Mouse (Mus musculus) neural tube, embryonic 13.5 days (tissue): Measurements from ENCODE around the gene Lrba. TPM values are rescaled to one million over a fixed set of nuclear protein-coding genes. Genes with fewer than 3 reads are reported as not detected.

Experiments
- ATAC-seq: fragments of 200-750 bp; cut with Nextera tagmentation; 2 replicates; pipeline ENCODE4 v1.8.0; 2017; ENCODE audit warnings: low read depth, mild to moderate bottlenecking, moderate TSS enrichment, moderate library complexity
- H3K27ac ChIP-seq: fragments of 300-500 bp; sonication (generic); replicated peaks from 2 replicates; pipeline ENCODE4 v1.5.1; 2015; ENCODE audit warnings: moderate library complexity, mild to moderate bottlenecking, inconsistent platforms
- H3K27me3 ChIP-seq: fragments of 300-500 bp; sonication (generic); 2 replicates; pipeline ENCODE4 v1.6.1; 2015; ENCODE audit warnings: mild to moderate bottlenecking, inconsistent platforms
- H3K36me3 ChIP-seq: fragments of 300-500 bp; sonication (generic); 2 replicates; pipeline ENCODE4 v1.6.1; 2015; ENCODE audit warnings: mild to moderate bottlenecking, inconsistent platforms
- H3K4me1 ChIP-seq: fragments of 300-500 bp; sonication (generic); replicated peaks from 2 replicates; pipeline ENCODE4 v1.6.1; 2015; ENCODE audit warnings: inconsistent platforms
- H3K4me2 ChIP-seq: fragments of 300-500 bp; sonication (generic); 2 replicates; pipeline ENCODE4 v1.6.1; 2015; ENCODE audit warnings: inconsistent platforms, mild to moderate bottlenecking, moderate library complexity
- H3K4me3 ChIP-seq: fragments of 300-500 bp; sonication (generic); 2 replicates; pipeline ENCODE4 v1.5.1; 2015; ENCODE audit warnings: mild to moderate bottlenecking, inconsistent platforms
- H3K9ac ChIP-seq: fragments of 300-500 bp; sonication (generic); 2 replicates; pipeline ENCODE4 v1.6.1; 2015; ENCODE audit warnings: moderate library complexity, mild to moderate bottlenecking, inconsistent platforms
- H3K9me3 ChIP-seq: fragments of 300-500 bp; sonication (generic); 2 replicates; pipeline ENCODE4 v1.6.1; 2016; ENCODE audit warnings: inconsistent platforms
- WGBS: fragments of 180-500 bp; shearing (Covaris S2); methylation state at CpG from one replicate; pipeline ENCODE4 v1.1.7; 2015; 5-methylcytosine and 5-hydroxymethylcytosine counted together
- polyA plus RNA-seq: library from polyadenylated mRNA; unstranded; fragments of >200 nt; fragmentation: Nextera tagmentation; extraction: Ambion mirVana; gene quantifications from 2 replicates; pipeline ENCODE4 v1.2.1, GENCODE M21; 2015

Lrba gene
- polyA plus RNA-seq, 1 experiment from 2014 or later = 5.9 TPM

DNA sequence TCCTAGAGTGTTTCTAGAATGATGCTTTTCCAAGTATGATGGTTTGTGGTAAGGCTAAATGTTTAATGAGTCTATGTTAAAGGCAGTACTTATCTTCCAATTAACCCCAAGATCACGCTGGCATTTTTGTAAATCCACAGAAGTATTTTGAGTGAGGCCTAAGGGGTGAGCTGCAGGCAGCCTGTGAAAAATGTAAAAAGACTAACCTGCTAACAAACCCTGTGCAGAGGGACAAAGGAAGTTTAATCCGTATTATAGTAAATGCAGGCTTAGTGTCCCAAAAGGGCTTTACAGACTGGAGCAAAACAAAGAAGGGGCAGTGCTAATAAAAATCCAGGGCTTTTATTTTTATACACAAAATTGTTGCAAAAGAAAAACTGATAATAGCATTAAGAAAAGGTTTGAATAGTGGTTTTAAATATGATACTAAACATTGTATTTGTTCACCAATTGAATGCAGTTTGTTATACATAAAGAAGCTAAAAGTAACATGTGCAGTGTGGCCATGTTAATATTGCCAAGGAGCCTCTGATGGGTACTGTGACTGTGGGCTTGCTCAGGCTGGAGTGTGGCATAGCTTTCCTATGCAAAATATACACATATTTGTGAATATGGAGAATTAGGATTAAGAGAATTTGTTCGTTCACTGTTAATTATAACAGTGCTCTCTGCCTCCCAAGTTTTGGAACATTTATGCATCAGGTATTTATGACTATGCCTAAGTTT, 348.2 kb downstream of the Lrba start:
- H3K27me3 ChIP-seq = no peaks in the 10 kb centered on the region
- no peaks in the 10 kb centered on the region for H3K4me1 ChIP-seq
- no peak overlapping the region for H3K9ac ChIP-seq
- no peak overlapping the region for H3K27ac ChIP-seq
- no peaks in the 10 kb centered on the region for H3K9me3 ChIP-seq
- no peak overlapping the region for H3K4me2 ChIP-seq
- no peaks in the 10 kb centered on the region for H3K36me3 ChIP-seq
- WGBS = 48% methylated on average over 3 of the region's 3 CpGs
- no peak overlapping the region for H3K4me3 ChIP-seq
- ATAC-seq = no peak

GRCm38 (mm10) chr3:86575312-86575711, 350.8 kb downstream of the Lrba start:
- Histone ChIP-seq H3K27ac (no peak overlapping the region), H3K9ac (no peak overlapping the region), H3K4me1 (no peaks in the 10 kb centered on the region), H3K9me3 (no peaks in the 10 kb centered on the region), H3K36me3 (no peaks in the 10 kb centered on the region), H3K4me3 (no peak overlapping the region), H3K4me2 (no peak overlapping the region), H3K27me3 (no peaks in the 10 kb centered on the region)
- no peak for ATAC-seq

GRCm38 (mm10) chr3:86602284-86602683, 377.8 kb downstream of the Lrba start:
- H3K27ac ChIP-seq = no peak overlapping the region
- no peaks in the 10 kb centered on the region for H3K36me3 ChIP-seq
- no peaks in the 10 kb centered on the region for H3K9me3 ChIP-seq
- 0 out of 2 replicates have a peak, but pooled peaks have one; percentile 47 for ATAC-seq
- no peak overlapping the region for H3K4me3 ChIP-seq
- H3K27me3 ChIP-seq = no peaks in the 10 kb centered on the region
- H3K4me2 ChIP-seq = no peak overlapping the region
- H3K9ac ChIP-seq = no peak overlapping the region
- H3K4me1 ChIP-seq = 0 out of 2 replicates have a peak, but pooled peaks cover 4% of the 10 kb centered on the region
- 53% methylated on average over 3 of the region's 3 CpGs for WGBS

DNA sequence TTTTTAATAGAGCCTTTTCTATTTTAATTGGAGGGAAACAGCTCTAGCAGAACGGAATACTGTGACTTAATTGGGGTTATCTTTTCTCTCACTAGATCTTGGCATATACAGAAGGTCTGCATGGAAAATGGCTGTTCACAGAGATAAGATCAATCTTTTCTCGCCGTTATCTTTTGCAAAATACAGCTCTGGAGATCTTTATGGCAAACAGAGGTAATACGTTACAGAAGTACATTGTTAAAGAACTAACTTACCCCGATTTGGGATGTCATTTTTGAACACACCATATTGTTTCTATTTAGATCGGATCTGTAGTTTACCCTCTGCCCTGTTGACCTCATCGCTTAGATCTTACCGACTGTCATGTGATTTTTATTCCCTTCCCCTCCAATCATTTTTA, 381.3 kb downstream of the Lrba start:
- no peaks in the 10 kb centered on the region for H3K27me3 ChIP-seq
- H3K4me1 ChIP-seq = peaks cover 7% of the 10 kb centered on the region; the same call in 1 of the 2 replicates
- no peaks in the 10 kb centered on the region for H3K9me3 ChIP-seq
- no peak overlapping the region for H3K27ac ChIP-seq
- H3K4me3 ChIP-seq = no peak overlapping the region
- 80% methylated on average over 8 of the region's 8 CpGs for WGBS
- ATAC-seq = no peak
- H3K4me2 ChIP-seq = no peak overlapping the region
- no peaks in the 10 kb centered on the region for H3K36me3 ChIP-seq
- no peak overlapping the region for H3K9ac ChIP-seq

GRCm38 (mm10) chr3:86627008-86627743, 402.7 kb downstream of the Lrba start:
- Histone ChIP-seq H3K4me1 (no peaks in the 10 kb centered on the region), H3K27me3 (no peaks in the 10 kb centered on the region), H3K4me3 (no peak overlapping the region), H3K9ac (no peak overlapping the region), H3K4me2 (no peak overlapping the region), H3K27ac (no peak overlapping the region), H3K36me3 (no peaks in the 10 kb centered on the region), H3K9me3 (no peaks in the 10 kb centered on the region)
- no peak for ATAC-seq
- 77% methylated on average over 4 of the region's 4 CpGs for WGBS

- H3K36me3 ChIP-seq = no peaks in the 10 kb centered on the region
- H3K9me3 ChIP-seq = no peaks in the 10 kb centered on the region
- H3K4me1 ChIP-seq = no peaks in the 10 kb centered on the region; the same call in 1 of the 2 replicates
- no peak overlapping the region for H3K27ac ChIP-seq
- WGBS = 91% methylated on average over 4 of the region's 4 CpGs
- no peak overlapping the region for H3K9ac ChIP-seq
- no peak overlapping the region for H3K4me3 ChIP-seq
- no peak overlapping the region for H3K4me2 ChIP-seq
- no peaks in the 10 kb centered on the region for H3K27me3 ChIP-seq
- ATAC-seq = no peak
These were observed 404.9 kb downstream of the Lrba start for GRCm38 (mm10) chr3:86629379-86629778.

DNA sequence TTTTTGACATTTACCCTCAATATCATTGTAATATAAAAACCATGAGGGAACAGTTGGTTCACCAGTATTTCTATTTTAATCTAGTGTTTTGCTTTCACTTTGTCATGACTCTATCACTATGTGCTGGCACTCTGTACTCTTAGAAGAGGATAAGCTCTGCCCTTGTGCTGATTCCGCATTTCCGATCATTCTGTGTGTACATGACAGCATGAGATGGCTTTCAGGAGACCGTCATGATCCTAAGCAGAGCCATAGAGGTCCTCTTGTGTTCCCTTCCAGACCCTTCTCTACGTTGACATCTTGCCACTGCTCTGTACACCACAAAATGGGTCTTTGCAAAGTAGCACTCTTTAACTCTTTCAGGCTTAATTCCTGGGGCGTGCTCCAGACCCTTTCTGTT, 411.0 kb downstream of the Lrba start:
- H3K9me3 ChIP-seq = no peaks in the 10 kb centered on the region
- no peaks in the 10 kb centered on the region for H3K27me3 ChIP-seq
- H3K4me3 ChIP-seq = no peak overlapping the region
- 75% methylated on average over 5 of the region's 5 CpGs for WGBS
- no peak overlapping the region for H3K9ac ChIP-seq
- peaks cover 15% of the 10 kb centered on the region for H3K4me1 ChIP-seq
- no peak overlapping the region for H3K4me2 ChIP-seq
- no peaks in the 10 kb centered on the region for H3K36me3 ChIP-seq
- H3K27ac ChIP-seq = no peak overlapping the region
- no peak for ATAC-seq

- Histone ChIP-seq H3K4me3 (no peak overlapping the region), H3K4me2 (no peak overlapping the region), H3K4me1 (peaks cover 15% of the 10 kb centered on the region), H3K36me3 (no peaks in the 10 kb centered on the region), H3K9ac (no peak overlapping the region), H3K27ac (no peak overlapping the region), H3K9me3 (no peaks in the 10 kb centered on the region), H3K27me3 (no peaks in the 10 kb centered on the region)
- no peak for ATAC-seq
- WGBS = 54% methylated on average over 1 of the region's 1 CpGs
These were observed 411.5 kb downstream of the Lrba start for GRCm38 (mm10) chr3:86635940-86636339.

DNA sequence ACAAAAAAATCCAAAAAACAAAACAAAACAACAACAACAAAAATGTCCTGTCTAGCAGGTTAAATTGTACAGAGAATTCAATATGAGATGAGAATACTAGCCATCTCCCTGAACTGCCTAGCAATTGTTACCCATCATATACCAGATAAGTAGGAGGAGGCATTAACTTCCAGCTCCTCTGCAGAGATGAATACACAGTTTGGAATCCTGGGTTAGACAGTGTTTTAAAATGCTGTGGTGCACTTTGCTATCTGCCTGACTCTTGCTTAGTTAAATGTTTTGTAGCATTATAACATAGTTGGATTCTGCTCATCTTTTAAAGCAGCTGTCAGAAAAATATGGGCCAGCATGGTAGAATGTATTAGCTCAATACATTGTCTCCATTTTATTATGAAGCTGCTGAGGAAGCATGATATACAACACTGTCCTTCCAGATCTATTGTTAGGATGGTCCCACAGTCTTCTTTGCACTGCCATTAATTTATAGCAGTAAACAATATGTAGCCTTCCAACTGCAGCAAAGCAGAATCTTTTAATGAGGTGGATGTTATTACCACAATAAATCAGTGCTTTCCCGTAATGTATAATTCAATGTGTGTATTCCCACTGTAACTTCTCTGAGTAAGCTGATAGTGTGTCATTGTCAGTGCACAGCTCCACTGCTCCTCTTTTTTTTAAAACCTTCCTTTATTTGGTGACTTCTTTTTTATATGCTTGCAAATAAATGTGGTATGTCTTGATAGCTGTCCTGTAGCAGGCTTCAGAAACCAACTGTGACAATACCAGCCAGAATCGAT, 414.3 kb downstream of the Lrba start:
- H3K27me3 ChIP-seq = no peaks in the 10 kb centered on the region
- no peak overlapping the region; the same call in 1 of the 2 replicates for H3K4me2 ChIP-seq
- H3K4me1 ChIP-seq = peaks cover 15% of the 10 kb centered on the region
- H3K36me3 ChIP-seq = no peaks in the 10 kb centered on the region
- H3K9ac ChIP-seq = no peak overlapping the region
- peak; percentile 93 for ATAC-seq
- H3K27ac ChIP-seq = peak overlapping the region; percentile 86
- H3K9me3 ChIP-seq = no peaks in the 10 kb centered on the region
- 35% methylated on average over 2 of the region's 2 CpGs for WGBS
- no peak overlapping the region for H3K4me3 ChIP-seq

DNA sequence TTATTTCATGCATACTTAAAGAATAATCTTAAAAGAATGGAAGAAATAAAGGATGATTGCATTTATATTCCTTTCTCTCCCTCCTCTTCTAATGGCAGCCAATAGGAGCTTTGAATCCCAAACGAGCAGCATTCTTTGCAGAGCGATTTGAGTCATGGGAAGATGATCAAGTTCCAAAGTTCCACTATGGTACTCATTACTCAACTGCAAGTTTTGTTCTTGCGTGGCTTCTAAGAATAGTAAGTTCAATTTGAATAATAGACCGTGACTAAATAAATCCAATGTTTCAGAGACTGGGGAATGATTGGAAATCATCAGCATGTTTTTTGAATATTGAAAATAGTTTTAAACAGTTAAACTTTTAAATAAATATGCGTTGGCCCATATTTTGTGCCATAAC, 416.9 kb downstream of the Lrba start:
- no peak for ATAC-seq
- 0 out of 2 replicates have a peak, but pooled peaks cover 4% of the 10 kb centered on the region for H3K36me3 ChIP-seq
- 80% methylated on average over 5 of the region's 5 CpGs for WGBS
- H3K4me3 ChIP-seq = no peak overlapping the region
- no peak overlapping the region for H3K4me2 ChIP-seq
- peaks cover 7% of the 10 kb centered on the region for H3K4me1 ChIP-seq
- no peak overlapping the region for H3K27ac ChIP-seq
- no peak overlapping the region for H3K9ac ChIP-seq
- H3K9me3 ChIP-seq = no peaks in the 10 kb centered on the region
- no peaks in the 10 kb centered on the region for H3K27me3 ChIP-seq

GRCm38 (mm10) chr3:86641796-86642195, 417.3 kb downstream of the Lrba start:
- peaks cover 7% of the 10 kb centered on the region for H3K4me1 ChIP-seq
- H3K36me3 ChIP-seq = 0 out of 2 replicates have a peak, but pooled peaks cover 4% of the 10 kb centered on the region
- ATAC-seq = no peak
- no peak overlapping the region for H3K4me2 ChIP-seq
- no peak overlapping the region for H3K9ac ChIP-seq
- H3K27me3 ChIP-seq = no peaks in the 10 kb centered on the region
- H3K27ac ChIP-seq = no peak overlapping the region
- H3K4me3 ChIP-seq = no peak overlapping the region
- no peaks in the 10 kb centered on the region for H3K9me3 ChIP-seq

DNA sequence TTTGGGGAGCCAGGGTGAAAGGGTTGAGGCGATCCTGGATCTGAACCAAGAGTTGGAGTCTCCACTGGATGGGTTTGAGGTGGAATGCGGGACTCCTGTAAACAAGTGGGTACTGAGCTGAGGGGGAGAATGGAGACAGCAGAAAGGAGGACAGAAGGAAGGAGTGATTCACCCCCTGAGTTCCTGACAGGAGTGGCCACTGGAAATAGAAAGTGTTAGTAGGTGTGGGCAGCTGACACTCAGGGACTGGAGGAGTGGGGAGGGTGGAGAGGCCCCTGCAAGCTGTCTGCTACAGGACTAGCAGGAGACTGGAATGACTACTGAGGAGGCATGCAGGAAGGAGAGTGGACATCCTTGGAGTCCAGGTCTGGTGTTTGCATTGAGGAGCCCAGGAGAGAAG, 422.3 kb downstream of the Lrba start:
- 0 out of 2 replicates have a peak, but pooled peaks cover 4% of the 10 kb centered on the region for H3K36me3 ChIP-seq
- no peak overlapping the region for H3K9ac ChIP-seq
- no peaks in the 10 kb centered on the region for H3K27me3 ChIP-seq
- H3K4me3 ChIP-seq = no peak overlapping the region
- WGBS = 70% methylated on average over 2 of the region's 2 CpGs
- H3K9me3 ChIP-seq = no peaks in the 10 kb centered on the region
- no peaks in the 10 kb centered on the region for H3K4me1 ChIP-seq
- no peak overlapping the region for H3K4me2 ChIP-seq
- no peak for ATAC-seq
- no peak overlapping the region for H3K27ac ChIP-seq
